Mouse (Mus musculus) lung, embryonic 14.5 days (tissue): ENCODE measurements at regions not wholly inside any gene's neighbourhood (a gene's known extent, or its start where the extent isn't known, plus 50 kb on each side); places are given as distances from the start of the nearest gene placed in this dataset.

Experiments
- ATAC-seq: fragments of 200-750 bp; cut with Nextera tagmentation; 2 replicates; pipeline ENCODE4 v1.8.0; 2017; ENCODE audit warnings: mild to moderate bottlenecking, moderate TSS enrichment, moderate library complexity; ENCODE audit not compliant: insufficient read depth
- DNase-seq: peaks from one replicate; pipeline ENCODE4 v3.0.0-alpha.2; 2015
- H3K27ac ChIP-seq: fragments of 300-500 bp; sonication (generic); 2 replicates; pipeline ENCODE4 v1.5.1; 2014; ENCODE audit warnings: low read depth, mild to moderate bottlenecking, moderate library complexity
- H3K27me3 ChIP-seq: fragments of 300-500 bp; sonication (generic); 2 replicates; pipeline ENCODE4 v1.6.1; 2014; ENCODE audit warnings: low read length, control low read depth; ENCODE audit not compliant: insufficient read depth
- H3K36me3 ChIP-seq: fragments of 300-500 bp; sonication (generic); 2 replicates; pipeline ENCODE4 v1.6.1; 2014; ENCODE audit warnings: control low read depth; ENCODE audit not compliant: insufficient read depth
- H3K4me1 ChIP-seq: fragments of 300-500 bp; sonication (generic); 2 replicates; pipeline ENCODE4 v1.6.1; 2014; ENCODE audit warnings: antibody characterized with exemption, control low read depth; ENCODE audit not compliant: insufficient read depth
- H3K4me2 ChIP-seq: fragments of 300-500 bp; sonication (generic); 2 replicates; pipeline ENCODE4 v1.6.1; 2014; ENCODE audit warnings: mild to moderate bottlenecking
- H3K4me3 ChIP-seq: fragments of 300-500 bp; sonication (generic); 2 replicates; pipeline ENCODE4 v1.5.1; 2014; ENCODE audit warnings: low read depth, low read length
- H3K9ac ChIP-seq: fragments of 300-500 bp; sonication (generic); 2 replicates; pipeline ENCODE4 v1.6.1; 2014
- H3K9me3 ChIP-seq: fragments of 300-500 bp; sonication (generic); 2 replicates; pipeline ENCODE4 v1.6.1; 2016; ENCODE audit warnings: low read depth, low read length, control low read depth
- CTCF ChIP-seq: IDR thresholded peaks from 2 replicates; pipeline ENCODE4 v1.5.1; 2016; ENCODE audit warnings: antibody characterized with exemption, low read depth
- WGBS: fragments of 180-500 bp; shearing (Covaris S2); extraction: QIAGEN DNeasy Blood & Tissue Kit; methylation state at CpG from one replicate; pipeline ENCODE4 v1.1.7; 2014; 5-methylcytosine and 5-hydroxymethylcytosine counted together

- no peak for TF ChIP-seq CTCF
- Histone ChIP-seq H3K9ac (no peak overlapping the region), H3K4me3 (no peak overlapping the region), H3K4me2 (no peak overlapping the region), H3K27me3 (no peaks in the 10 kb centered on the region), H3K9me3 (no peaks in the 10 kb centered on the region), H3K4me1 (no peaks in the 10 kb centered on the region), H3K36me3 (no peaks in the 10 kb centered on the region), H3K27ac (no peak overlapping the region)
- DNase-seq = no peak
- 77% methylated on average over 5 of the region's 5 CpGs for WGBS
- no peak for ATAC-seq
Measured at GRCm38 (mm10) chr12:7754861-7755260, 222.6 kb upstream of the Apob start.

DNA sequence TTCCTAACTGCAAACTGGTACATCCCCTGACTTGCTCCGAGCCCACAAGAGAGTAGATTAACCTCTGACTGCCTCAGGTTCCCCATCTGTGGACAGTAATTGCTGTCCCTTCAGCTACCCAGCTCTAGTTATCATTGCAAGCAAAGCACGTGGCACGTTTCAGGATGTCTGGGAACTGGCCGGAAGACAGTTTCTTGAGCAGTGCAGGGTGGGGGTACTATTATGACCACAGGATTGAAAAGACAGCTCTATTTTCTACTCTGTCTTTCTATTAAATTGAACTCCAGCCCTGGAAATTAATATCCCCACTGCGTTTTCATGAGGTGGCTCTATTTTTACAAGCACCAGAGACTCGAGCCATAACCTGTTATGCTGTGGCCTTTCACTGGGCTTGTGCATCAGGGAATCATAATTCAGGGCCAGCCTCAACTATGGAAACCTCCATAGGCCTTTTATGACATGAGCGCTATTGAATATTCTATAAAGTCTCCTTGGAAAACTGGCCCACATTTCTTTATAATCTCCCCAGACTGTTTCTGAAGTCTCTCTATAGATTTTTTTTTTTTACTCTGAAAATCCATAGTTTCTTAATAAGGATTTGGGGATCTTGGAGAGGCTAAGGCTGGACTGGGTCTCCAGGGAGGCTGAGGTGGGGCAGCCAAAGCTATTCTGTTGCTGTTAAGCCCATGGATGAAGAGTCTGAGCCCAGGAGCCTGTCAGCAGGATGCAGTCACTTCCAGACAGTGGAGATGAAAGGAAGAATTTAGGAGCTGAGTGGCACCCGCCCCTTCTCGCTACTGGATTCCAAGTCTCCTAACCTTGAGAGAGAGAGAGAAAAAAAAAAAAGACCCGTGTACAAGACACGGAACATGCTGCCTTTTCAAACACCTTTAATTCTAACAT, 212.4 kb upstream of the Apob start:
- H3K4me2 ChIP-seq = no peak overlapping the region
- H3K4me3 ChIP-seq = no peak overlapping the region
- DNase-seq = no peak
- H3K9ac ChIP-seq = no peak overlapping the region
- no peaks in the 10 kb centered on the region for H3K27me3 ChIP-seq
- no peak overlapping the region for H3K27ac ChIP-seq
- no peak for TF ChIP-seq CTCF
- WGBS = 73% methylated on average over 11 of the region's 11 CpGs
- no peaks in the 10 kb centered on the region for H3K9me3 ChIP-seq
- ATAC-seq = no peak
- no peaks in the 10 kb centered on the region for H3K36me3 ChIP-seq
- H3K4me1 ChIP-seq = no peaks in the 10 kb centered on the region

DNA sequence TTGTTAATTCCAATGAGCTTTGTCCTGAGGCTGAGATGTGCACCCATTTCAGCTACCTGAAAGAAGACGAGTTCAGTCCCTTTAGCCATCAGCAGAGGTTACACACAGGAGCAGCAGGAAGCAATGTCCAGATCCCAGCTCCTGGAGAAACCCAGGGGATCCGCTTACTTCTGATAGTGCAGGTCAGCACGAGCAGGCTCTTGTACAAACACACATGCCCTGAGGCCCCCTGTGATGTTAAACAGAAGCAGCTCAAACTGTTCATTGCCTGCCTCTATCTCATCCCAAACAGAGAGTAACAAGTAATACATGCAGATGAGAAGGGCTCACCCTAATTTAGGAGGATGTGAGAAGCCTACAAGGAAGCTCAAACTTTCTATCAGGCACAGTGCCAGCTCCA, 203.3 kb upstream of the Apob start:
- no peak for TF ChIP-seq CTCF
- Histone ChIP-seq H3K27ac (no peak overlapping the region), H3K27me3 (no peaks in the 10 kb centered on the region), H3K4me3 (no peak overlapping the region), H3K9ac (no peak overlapping the region), H3K4me1 (no peaks in the 10 kb centered on the region), H3K4me2 (no peak overlapping the region), H3K9me3 (no peaks in the 10 kb centered on the region), H3K36me3 (no peaks in the 10 kb centered on the region)
- WGBS = 25% methylated on average over 3 of the region's 3 CpGs
- DNase-seq = peak; percentile 13
- ATAC-seq = no peak

DNA sequence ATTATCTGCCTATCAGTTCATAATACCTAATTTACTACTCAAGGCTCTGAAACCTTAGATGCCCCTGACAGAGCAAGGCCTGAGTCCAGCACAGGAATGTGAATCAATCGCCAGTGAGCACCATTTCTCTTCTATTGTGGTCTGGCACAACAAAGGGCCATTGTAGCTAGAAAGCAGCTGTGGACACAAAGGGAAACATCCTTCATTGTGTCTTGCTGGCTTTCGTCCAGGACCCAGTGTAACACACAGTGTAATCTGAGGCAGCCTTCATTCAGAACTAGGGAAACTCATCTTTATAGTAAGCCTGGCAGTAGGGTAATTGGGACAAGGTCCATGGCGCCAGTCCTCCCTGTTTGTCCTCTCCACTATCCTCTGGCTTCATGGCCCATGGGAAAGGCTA, 201.1 kb upstream of the Apob start:
- Histone ChIP-seq H3K36me3 (no peaks in the 10 kb centered on the region), H3K27me3 (no peaks in the 10 kb centered on the region), H3K9ac (no peak overlapping the region), H3K4me3 (no peak overlapping the region), H3K27ac (no peak overlapping the region), H3K9me3 (no peaks in the 10 kb centered on the region), H3K4me1 (no peaks in the 10 kb centered on the region), H3K4me2 (no peak overlapping the region)
- no peak for TF ChIP-seq CTCF
- peak; percentile 63 for DNase-seq
- ATAC-seq = no peak; the same call in 1 of the 2 replicates
- 50% methylated on average over 3 of the region's 3 CpGs for WGBS

DNA sequence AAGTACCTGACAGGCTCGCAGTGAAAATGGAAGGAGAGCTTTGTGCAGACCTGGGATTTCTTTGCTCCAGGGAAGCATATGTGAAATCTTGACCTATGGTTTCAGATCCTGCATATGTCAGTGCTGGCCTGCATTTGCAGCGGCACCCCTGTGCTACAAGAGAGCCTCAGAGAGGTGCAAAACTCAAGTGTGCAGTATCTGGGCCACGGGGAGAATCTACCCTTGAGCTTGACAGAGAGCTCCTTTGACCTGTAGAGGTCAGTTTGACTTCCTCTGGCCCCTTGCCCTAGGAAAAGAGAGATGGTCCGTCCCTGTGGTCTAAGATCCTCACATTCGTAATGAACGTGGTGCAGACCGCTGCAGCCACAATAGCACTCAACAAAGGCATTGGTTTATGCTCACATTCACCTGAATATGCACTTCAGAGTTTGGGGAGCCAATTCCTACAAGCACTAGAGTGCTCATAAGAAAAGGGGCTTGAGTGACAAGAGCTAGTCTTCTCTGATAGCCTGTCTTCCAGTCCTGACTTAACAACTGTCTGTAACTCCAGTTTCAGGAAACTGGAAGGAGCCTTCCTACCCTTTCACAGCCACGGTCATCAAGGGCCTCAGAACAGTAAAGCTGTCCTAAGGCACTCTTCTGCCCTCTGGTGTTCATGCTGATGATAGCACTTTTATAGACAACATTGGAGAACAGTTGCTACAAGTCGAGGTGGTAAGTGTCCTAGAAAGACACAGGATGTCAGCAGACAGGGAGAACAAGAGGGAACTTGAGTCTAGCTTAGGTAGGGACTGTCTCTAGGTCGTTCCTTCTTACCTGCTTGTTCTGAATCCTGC, 200.0 kb upstream of the Apob start:
- peak; percentile 90 for DNase-seq
- no peaks in the 10 kb centered on the region for H3K36me3 ChIP-seq
- peak; percentile 87 for TF ChIP-seq CTCF
- H3K27me3 ChIP-seq = no peaks in the 10 kb centered on the region
- H3K27ac ChIP-seq = no peak overlapping the region
- H3K4me3 ChIP-seq = no peak overlapping the region
- H3K9ac ChIP-seq = no peak overlapping the region
- ATAC-seq = peak; percentile 85; the same call in 1 of the 2 replicates
- WGBS = 48% methylated on average over 10 of the region's 10 CpGs
- H3K9me3 ChIP-seq = no peaks in the 10 kb centered on the region
- no peaks in the 10 kb centered on the region for H3K4me1 ChIP-seq
- no peak overlapping the region for H3K4me2 ChIP-seq

DNA sequence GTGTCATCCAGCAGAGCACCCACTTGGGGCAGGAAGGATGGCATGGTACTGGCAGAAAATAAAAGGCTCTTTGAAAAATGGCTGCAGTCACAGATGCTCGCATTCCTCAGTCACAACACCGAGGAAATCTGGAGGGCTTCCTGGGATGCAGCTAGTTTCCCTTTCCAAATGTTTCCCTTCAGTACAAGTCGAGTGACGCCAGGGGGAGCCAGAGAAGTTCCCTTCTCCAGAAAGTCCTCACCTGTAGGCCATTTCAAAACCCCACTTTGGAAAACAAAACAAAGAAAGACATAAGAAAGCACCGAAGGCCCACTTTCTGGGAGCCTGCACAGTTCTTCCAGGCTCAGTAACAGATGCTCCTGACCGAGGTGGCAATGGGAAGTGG, 199.4 kb upstream of the Apob start:
- no peak for TF ChIP-seq CTCF
- Histone ChIP-seq H3K4me1 (no peaks in the 10 kb centered on the region), H3K4me2 (no peak overlapping the region), H3K9me3 (no peaks in the 10 kb centered on the region), H3K27ac (no peak overlapping the region), H3K9ac (no peak overlapping the region), H3K4me3 (no peak overlapping the region), H3K27me3 (no peaks in the 10 kb centered on the region), H3K36me3 (no peaks in the 10 kb centered on the region)
- DNase-seq = peak; percentile 10
- no peak for ATAC-seq
- 37% methylated on average over 6 of the region's 6 CpGs for WGBS

GRCm38 (mm10) chr12:7816616-7817015, 160.8 kb upstream of the Apob start:
- Histone ChIP-seq H3K36me3 (no peaks in the 10 kb centered on the region), H3K27ac (no peak overlapping the region), H3K9me3 (no peaks in the 10 kb centered on the region), H3K4me1 (no peaks in the 10 kb centered on the region), H3K4me3 (no peak overlapping the region), H3K4me2 (no peak overlapping the region), H3K27me3 (no peaks in the 10 kb centered on the region), H3K9ac (no peak overlapping the region)
- TF ChIP-seq CTCF = no peak
- DNase-seq (peak; percentile 36), ATAC-seq (no peak)
- 57% methylated on average over 5 of the region's 5 CpGs for WGBS
